Mouse (Mus musculus): ENCODE results near the gene Cfp.

Gene Cfp

GRCm38 (mm10) chrX:20931364-20931763 is at the start of gene Cfp:
TSS of gene Cfp (minus strand) at chrX:20931555.
- DNase-seq (ENCODE audit: low spot score), result no peak

GRCm38 (mm10) chrX:20980901-20981300 is 49.5 kb upstream of the Cfp start:
- no peak for DNase-seq (ENCODE audit: low spot score)

- DNase-seq (ENCODE audit: low spot score), result peak; percentile 57
These were observed 30.4 kb upstream of the Cfp start, which contains the start of gene Uxt for GRCm38 (mm10) chrX:20961477-20962378. TSS of gene Uxt (minus strand) at chrX:20962017.

- peak; percentile 11 for DNase-seq (ENCODE audit: low spot score)
These were observed 19.0 kb upstream of the Cfp start, which contains the start of gene Elk1 for GRCm38 (mm10) chrX:20950191-20950880. TSS of gene Elk1 (minus strand) at chrX:20950608.

- DNase-seq (ENCODE audit: low spot score), result no peak
These were observed 14.7 kb upstream of the Cfp start for GRCm38 (mm10) chrX:20946055-20946454.

GRCm38 (mm10) chrX:20931963-20932362 is 608 bp upstream of the Cfp start:
- DNase-seq (ENCODE audit: low spot score), result no peak

GRCm38 (mm10) chrX:20929859-20930258 is 1.5 kb downstream of the Cfp start:
- no peak for DNase-seq (ENCODE audit: low spot score)

- no peak for DNase-seq (ENCODE audit: low spot score)
These were observed 6.4 kb downstream of the Cfp start for GRCm38 (mm10) chrX:20924976-20925375.

GRCm38 (mm10) chrX:20923506-20923905 is 7.8 kb downstream of the Cfp start:
- no peak for DNase-seq (ENCODE audit: low spot score)

- no peak for DNase-seq (ENCODE audit: low spot score)
These were observed 10.0 kb downstream of the Cfp start for GRCm38 (mm10) chrX:20921366-20921765.

GRCm38 (mm10) chrX:20920844-20921364 is 10.5 kb downstream of the Cfp start, which contains the start of gene Syn1:
TSS of gene Syn1 (minus strand) at chrX:20921004.
- DNase-seq (ENCODE audit: low spot score), result peak; percentile 14

- DNase-seq (ENCODE audit: low spot score), result no peak
These were observed 11.0 kb downstream of the Cfp start for GRCm38 (mm10) chrX:20920249-20920843.

- DNase-seq (ENCODE audit: low spot score), result no peak
These were observed 16.3 kb downstream of the Cfp start for GRCm38 (mm10) chrX:20915075-20915474.

GRCm38 (mm10) chrX:20913726-20914125 is 17.6 kb downstream of the Cfp start:
- no peak for DNase-seq (ENCODE audit: low spot score)

- no peak for DNase-seq (ENCODE audit: low spot score)
These were observed 21.3 kb downstream of the Cfp start for GRCm38 (mm10) chrX:20910074-20910473.
